1 mouse cellular context compared by ENCODE assay signal in the genomic region with DNA sequence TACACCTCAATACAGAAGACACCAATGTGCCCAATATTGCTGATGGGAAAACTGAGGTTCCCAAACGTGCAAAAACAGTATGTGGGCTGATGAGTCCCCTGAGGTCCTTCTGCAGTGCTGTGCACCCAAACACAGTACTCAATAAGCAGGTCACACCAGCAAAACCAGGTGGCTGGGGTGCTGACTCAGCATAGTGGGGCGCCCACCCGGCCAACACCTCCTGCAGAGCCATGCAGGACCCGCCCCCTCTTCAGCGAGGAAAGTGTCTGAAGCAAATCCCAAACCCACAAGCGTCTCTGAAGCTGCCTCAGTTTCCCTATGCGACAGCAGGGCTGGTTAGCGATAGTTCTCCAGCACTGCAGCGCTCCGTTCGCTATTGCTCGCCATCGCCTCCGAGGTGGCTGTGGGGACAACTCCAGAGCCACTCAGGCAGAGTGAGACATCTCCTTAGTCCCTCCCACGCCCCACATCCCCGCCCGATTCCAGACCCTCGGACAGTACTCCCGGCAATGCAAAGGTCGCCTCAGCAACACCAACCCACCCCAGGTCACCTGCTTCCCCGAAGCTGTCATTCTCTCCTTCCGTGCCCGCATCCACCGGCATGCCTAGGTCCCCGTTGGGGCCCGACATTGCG.
TF ChIP-seq lines count a peak whose summit lies in the region.

No protein-coding gene starts in this region.

TF ChIP-seq in CH12.LX, 34 proteins besides CTCF, POLR2A, EP300 and RAD21:
- peak; percentile 94 for TF ChIP-seq MAFK (IDR thresholded peaks at IDR 0.05; ENCODE audit: insufficient replicate concordance, low read length)
- TF ChIP-seq ZC3H11A (IDR thresholded peaks at IDR 0.05; ENCODE audit: low read depth, low read length), result no peak
